Mouse (Mus musculus) neural tube, embryonic 11.5 days (tissue): ENCODE measurements around the gene Eif2ak2. TPM values are rescaled to one million over a fixed set of nuclear protein-coding genes. Genes with fewer than 3 reads are reported as not detected.

Experiments
- ATAC-seq: fragments of 200-750 bp; cut with Nextera tagmentation; 2 replicates; pipeline ENCODE4 v1.8.0; 2017; ENCODE audit warnings: moderate number of reproducible peaks, mild to moderate bottlenecking, moderate TSS enrichment, moderate library complexity; ENCODE audit not compliant: insufficient read depth, low FRiP score, low TSS enrichment
- DNase-seq: peaks from one replicate; pipeline ENCODE4 v3.0.0-alpha.2; 2015; ENCODE audit warnings: low spot score
- H3K27ac ChIP-seq: fragments of 300-500 bp; sonication (generic); 2 replicates; pipeline ENCODE4 v1.5.1; 2014; ENCODE audit warnings: low read depth, mild to moderate bottlenecking, low read length
- H3K27me3 ChIP-seq: fragments of 300-500 bp; sonication (generic); 2 replicates; pipeline ENCODE4 v1.6.1; 2014; ENCODE audit warnings: mild to moderate bottlenecking, low read length, mixed read lengths; ENCODE audit not compliant: control insufficient read depth, insufficient read depth
- H3K36me3 ChIP-seq: fragments of 300-500 bp; sonication (generic); 2 replicates; pipeline ENCODE4 v1.6.1; 2014; ENCODE audit warnings: mild to moderate bottlenecking, low read length, moderate library complexity, mixed read lengths; ENCODE audit not compliant: control insufficient read depth, insufficient read depth
- H3K4me1 ChIP-seq: fragments of 300-500 bp; sonication (generic); 2 replicates; pipeline ENCODE4 v1.6.1; 2014; ENCODE audit warnings: low read length, mixed read lengths; ENCODE audit not compliant: control insufficient read depth, insufficient read depth
- H3K4me2 ChIP-seq: fragments of 300-500 bp; sonication (generic); 2 replicates; pipeline ENCODE4 v1.6.1; 2014; ENCODE audit warnings: low read depth, mild to moderate bottlenecking, moderate library complexity
- H3K4me3 ChIP-seq: fragments of 300-500 bp; sonication (generic); 2 replicates; pipeline ENCODE4 v1.5.1; 2014; ENCODE audit warnings: low read depth, low read length
- H3K9ac ChIP-seq: fragments of 300-500 bp; sonication (generic); 2 replicates; pipeline ENCODE4 v1.6.1; 2014; ENCODE audit warnings: mild to moderate bottlenecking, low read length
- H3K9me3 ChIP-seq: fragments of 300-500 bp; sonication (generic); 2 replicates; pipeline ENCODE4 v1.6.1; 2016; ENCODE audit warnings: low read length; ENCODE audit not compliant: control insufficient read depth
- WGBS: fragments of 180-500 bp; shearing (Covaris S2); extraction: QIAGEN DNeasy Blood & Tissue Kit; methylation state at CpG from one replicate; pipeline ENCODE4 v1.1.7; 2014; 5-methylcytosine and 5-hydroxymethylcytosine counted together
- polyA plus RNA-seq: library from polyadenylated mRNA; unstranded; fragments of >200 nt; fragmentation: Nextera tagmentation; extraction: Ambion mirVana; gene quantifications from 2 replicates; pipeline ENCODE4 v1.2.1, GENCODE M21; 2014

The Eif2ak2 gene
- polyA plus RNA-seq: 3.2 and 3.3 TPM in 2 replicates

DNA sequence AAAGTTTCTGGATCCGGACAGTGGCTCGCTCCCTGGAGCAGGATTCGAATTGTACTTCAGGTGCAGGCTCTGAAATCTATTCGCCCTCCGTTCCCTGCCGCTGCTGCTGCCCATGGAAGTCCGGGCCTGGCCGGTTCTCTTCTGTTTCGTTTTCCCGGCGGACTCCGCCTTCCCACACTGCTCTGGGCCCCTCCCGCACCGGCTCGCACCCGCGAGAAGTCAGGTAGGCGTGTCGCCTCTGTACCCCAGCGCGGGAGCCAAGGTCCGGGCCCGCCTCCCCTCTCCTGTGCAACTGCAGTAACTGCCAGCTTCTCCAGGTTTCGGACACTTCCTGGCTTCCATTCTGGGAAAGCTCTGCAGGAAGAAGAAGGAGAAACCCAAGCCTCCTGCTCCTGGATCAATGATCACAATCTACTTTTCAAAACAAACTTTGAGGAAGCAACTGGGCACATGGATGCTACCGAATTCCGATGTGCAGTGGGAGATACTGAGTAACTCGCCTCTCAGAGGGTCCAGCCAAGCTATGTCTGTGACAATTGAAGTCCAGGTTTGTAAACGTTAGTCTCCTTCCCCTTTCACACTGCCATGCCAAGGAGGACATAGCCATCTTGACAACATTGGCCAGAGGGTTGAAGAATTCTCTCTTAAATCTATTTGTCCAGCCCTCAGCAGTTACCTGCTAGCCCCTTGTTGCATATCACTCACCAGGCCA is at the start of gene Eif2ak2:
Gene Eif2ak2, minus strand, starts transcription at position 173 of the 712 bp plus-strand sequence.
- ATAC-seq (peak; percentile 80), DNase-seq (peak; percentile 78)
- no peaks in the 10 kb centered on the region; the same call in 1 of the 2 replicates for H3K36me3 ChIP-seq
- peaks cover 4% of the 10 kb centered on the region; the same call in 1 of the 2 replicates for H3K4me1 ChIP-seq
- WGBS: 3% methylated on average over 28 of the region's 28 CpGs
- H3K27ac ChIP-seq: no peak within 1 kb of the TSS
- no peaks in the 10 kb centered on the region for H3K27me3 ChIP-seq
- H3K9me3 ChIP-seq: no peaks in the 10 kb centered on the region
- H3K4me3 ChIP-seq: peak within 1 kb of the TSS; percentile 51
- H3K4me2 ChIP-seq: peak within 1 kb of the TSS; percentile 71
- H3K9ac ChIP-seq: peak within 1 kb of the TSS; percentile 61

DNA sequence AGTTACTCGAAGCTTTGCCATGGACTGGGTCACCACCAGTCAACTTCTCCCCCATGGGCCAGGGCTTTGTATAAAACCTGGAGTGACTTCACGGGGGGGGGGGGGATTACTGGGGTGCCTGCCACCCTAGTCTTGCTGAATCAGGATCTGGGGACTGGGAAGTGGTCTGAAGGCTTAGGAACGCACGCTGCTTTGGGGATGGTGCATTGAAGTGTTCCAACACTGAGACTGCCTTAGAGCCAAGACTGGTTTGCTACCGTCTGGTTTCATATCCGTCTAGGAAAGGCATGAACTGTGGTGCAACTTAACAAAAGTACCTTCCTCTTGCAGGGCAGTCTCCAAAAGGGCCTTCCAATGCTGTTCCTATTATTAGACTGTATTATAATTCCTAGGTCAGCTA is 35.3 kb upstream of the Eif2ak2 start:
- H3K9ac ChIP-seq: no peak overlapping the region
- H3K36me3 ChIP-seq: peaks cover 9% of the 10 kb centered on the region
- 53% methylated on average over 6 of the region's 6 CpGs for WGBS
- DNase-seq (no peak), ATAC-seq (no peak)
- H3K4me3 ChIP-seq: no peak overlapping the region
- H3K9me3 ChIP-seq: no peaks in the 10 kb centered on the region
- no peaks in the 10 kb centered on the region for H3K27me3 ChIP-seq
- H3K27ac ChIP-seq: no peak overlapping the region
- H3K4me1 ChIP-seq: peaks cover 3% of the 10 kb centered on the region; the same call in 1 of the 2 replicates
- H3K4me2 ChIP-seq: no peak overlapping the region

DNA sequence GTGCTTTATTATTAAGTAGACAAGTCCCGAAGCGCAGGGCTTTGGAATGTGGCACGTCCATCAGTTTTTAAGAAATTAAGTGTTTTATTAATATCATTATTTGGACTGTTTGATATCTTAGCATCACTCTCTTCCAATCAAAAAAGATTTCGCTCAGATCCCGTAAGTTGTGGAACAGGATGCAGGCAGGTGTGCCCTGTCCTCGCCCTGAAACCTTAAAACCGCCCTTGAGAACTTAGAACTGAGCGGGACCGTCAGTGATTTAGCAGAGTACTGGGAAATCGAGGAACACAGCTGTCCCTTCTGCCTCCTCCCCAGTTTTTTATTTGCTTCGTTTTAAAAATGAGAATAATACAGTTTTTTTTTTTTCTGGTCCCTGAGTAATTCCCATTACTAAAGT is 34.5 kb upstream of the Eif2ak2 start:
- DNase-seq (no peak), ATAC-seq (no peak)
- peaks cover 3% of the 10 kb centered on the region; the same call in 1 of the 2 replicates for H3K4me1 ChIP-seq
- peak overlapping the region; percentile 61 for H3K4me2 ChIP-seq
- WGBS: 4% methylated on average over 11 of the region's 11 CpGs
- H3K4me3 ChIP-seq: peak overlapping the region; percentile 63
- H3K36me3 ChIP-seq: peaks cover 9% of the 10 kb centered on the region
- H3K9me3 ChIP-seq: no peaks in the 10 kb centered on the region
- H3K27ac ChIP-seq: 0 out of 2 replicates have a peak overlapping the region, but pooled peaks have one; percentile 65
- peak overlapping the region; percentile 80 for H3K9ac ChIP-seq
- H3K27me3 ChIP-seq: no peaks in the 10 kb centered on the region

DNA sequence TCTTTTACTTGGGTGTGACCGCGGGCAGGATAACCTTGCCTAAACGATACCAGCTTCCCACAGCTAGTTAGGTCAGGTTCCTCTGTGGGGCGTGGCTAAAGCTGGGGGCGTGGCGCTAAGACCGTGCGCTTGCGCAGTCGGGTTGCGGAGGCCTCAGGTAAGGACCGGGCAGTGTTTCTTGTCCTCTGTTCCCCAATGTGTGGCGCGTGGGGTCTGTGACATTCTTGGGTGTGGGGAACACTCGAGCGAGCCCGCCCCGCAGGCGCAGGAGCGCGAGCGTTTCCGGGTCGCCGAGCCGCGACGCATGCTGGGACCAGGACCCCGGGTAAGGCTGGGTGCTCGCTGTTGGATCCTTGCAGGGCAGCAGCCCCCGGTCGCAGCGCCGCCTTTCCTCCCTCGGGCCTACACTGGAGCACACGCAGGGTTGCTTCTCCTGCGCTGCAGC is 34.0 kb upstream of the Eif2ak2 start, which contains the start of gene Cebpzos:
Gene Cebpzos, plus strand, starts transcription at position 132 of the 445 bp plus-strand sequence.
- Histone ChIP-seq H3K4me2 (peak within 1 kb of the TSS; percentile 61), H3K36me3 (peaks cover 9% of the 10 kb centered on the region), H3K4me3 (peak within 1 kb of the TSS; percentile 63), H3K27me3 (no peaks in the 10 kb centered on the region), H3K27ac (0 out of 2 replicates have a peak within 1 kb of the TSS, but pooled peaks have one; percentile 65), H3K4me1 (peaks cover 3% of the 10 kb centered on the region; the same call in 1 of the 2 replicates), H3K9me3 (no peaks in the 10 kb centered on the region), H3K9ac (peak within 1 kb of the TSS; percentile 80)
- 0% methylated on average over 37 of the region's 37 CpGs for WGBS
- DNase-seq: peak; percentile 90
- ATAC-seq: peak; percentile 87

DNA sequence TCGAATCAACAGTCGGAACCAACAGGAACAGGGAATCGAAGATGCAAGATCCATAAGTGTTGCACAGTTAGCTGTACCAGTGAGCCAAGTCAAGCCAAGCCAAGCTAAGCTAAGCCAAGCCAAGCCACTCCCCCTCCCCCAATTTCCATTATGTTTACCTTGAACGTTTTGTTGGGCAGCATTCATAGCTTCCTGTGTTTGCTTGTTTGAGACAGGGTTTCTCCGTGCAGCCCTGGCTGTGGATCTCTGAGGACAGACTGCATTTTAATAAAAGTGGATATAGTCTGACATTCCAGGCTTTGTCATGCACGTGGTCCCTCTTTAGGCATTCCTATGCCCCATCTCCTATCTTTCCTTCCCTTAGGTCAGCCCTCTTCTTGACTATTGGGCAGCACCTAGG is 33.4 kb upstream of the Eif2ak2 start:
- 57% methylated on average over 6 of the region's 6 CpGs for WGBS
- Histone ChIP-seq H3K27me3 (no peaks in the 10 kb centered on the region), H3K4me1 (peaks cover 3% of the 10 kb centered on the region; the same call in 1 of the 2 replicates), H3K4me2 (peak overlapping the region; percentile 61), H3K4me3 (peak overlapping the region; percentile 63), H3K9me3 (no peaks in the 10 kb centered on the region), H3K27ac (no peak overlapping the region), H3K9ac (peak overlapping the region; percentile 80), H3K36me3 (peaks cover 5% of the 10 kb centered on the region)
- DNase-seq (peak; percentile 20), ATAC-seq (0 out of 2 replicates have a peak, but pooled peaks have one; percentile 5)

DNA sequence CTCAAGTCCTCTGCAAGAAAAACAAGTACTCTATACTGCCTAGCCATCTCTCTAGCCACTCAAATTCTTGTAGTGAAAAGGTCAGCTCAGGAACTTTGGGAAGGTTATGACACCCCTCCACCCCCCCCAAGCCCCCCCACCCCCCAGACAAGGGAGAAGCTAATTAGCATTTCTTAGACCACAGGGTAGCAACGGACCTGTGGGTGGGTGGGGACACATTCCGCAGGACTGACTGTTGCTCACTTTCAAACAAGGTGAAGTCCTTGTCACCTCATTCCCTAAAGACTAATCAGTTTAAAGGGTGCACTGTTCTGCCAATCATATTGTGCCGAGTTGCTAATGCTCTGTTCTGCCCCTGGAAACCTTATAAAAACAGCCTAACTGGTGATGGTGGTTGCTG is 31.5 kb upstream of the Eif2ak2 start:
- Histone ChIP-seq H3K9ac (no peak overlapping the region), H3K4me1 (peaks cover 3% of the 10 kb centered on the region; the same call in 1 of the 2 replicates), H3K4me2 (no peak overlapping the region), H3K27ac (no peak overlapping the region), H3K9me3 (no peaks in the 10 kb centered on the region), H3K27me3 (no peaks in the 10 kb centered on the region), H3K4me3 (no peak overlapping the region), H3K36me3 (no peaks in the 10 kb centered on the region; the same call in 1 of the 2 replicates)
- ATAC-seq (no peak), DNase-seq (no peak)
- WGBS: 70% methylated on average over 3 of the region's 3 CpGs

DNA sequence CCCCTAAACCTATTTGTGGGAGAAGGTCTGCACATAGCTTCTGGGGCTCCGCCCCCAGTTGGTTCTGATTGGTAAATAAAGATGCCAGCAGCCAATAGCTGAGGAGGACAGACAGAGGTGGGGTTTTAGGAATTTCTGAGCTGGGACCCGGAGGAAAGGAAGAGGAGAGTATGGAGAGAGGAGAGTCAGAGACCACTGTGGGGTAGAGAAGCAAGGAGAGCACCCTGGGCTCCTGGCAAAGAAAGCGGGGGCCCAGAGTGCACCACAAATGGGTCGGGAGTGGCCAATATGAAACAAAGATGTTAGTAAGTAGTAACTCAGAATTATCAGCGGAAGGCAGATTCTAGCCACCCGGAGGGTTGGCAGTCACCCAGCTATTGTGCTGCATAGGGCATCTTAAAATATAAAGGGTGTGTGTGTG is 30.5 kb upstream of the Eif2ak2 start:
- Histone ChIP-seq H3K4me3 (peak overlapping the region; percentile 22), H3K36me3 (no peaks in the 10 kb centered on the region), H3K27ac (no peak overlapping the region), H3K9ac (peak overlapping the region; percentile 18; the same call in 1 of the 2 replicates), H3K9me3 (no peaks in the 10 kb centered on the region), H3K4me2 (peak overlapping the region; percentile 31), H3K4me1 (peaks cover 3% of the 10 kb centered on the region; the same call in 1 of the 2 replicates), H3K27me3 (no peaks in the 10 kb centered on the region)
- peak; percentile 52; the same call in 1 of the 2 replicates for ATAC-seq
- peak; percentile 36 for DNase-seq
- WGBS: 38% methylated on average over 6 of the region's 6 CpGs

DNA sequence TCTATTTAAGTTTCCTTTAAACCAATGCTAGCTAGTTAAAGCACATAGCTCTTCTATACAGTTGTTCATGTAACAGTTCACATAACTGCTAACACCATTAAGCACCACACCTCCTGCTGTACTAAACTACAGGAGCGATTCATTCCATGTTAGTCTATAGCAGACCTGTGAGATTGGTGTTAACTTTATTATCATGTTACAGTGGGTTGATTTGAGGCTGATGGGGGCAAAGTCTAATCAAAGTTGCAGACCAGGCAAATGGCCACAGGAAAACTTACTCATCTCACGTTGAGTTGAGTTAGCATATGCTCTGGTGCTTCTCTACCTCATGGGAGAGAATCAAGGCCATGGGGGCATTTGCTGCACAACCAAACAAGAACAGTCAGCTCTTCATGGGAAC is 27.0 kb upstream of the Eif2ak2 start:
- ATAC-seq: no peak
- H3K36me3 ChIP-seq: no peaks in the 10 kb centered on the region
- no peaks in the 10 kb centered on the region for H3K9me3 ChIP-seq
- no peaks in the 10 kb centered on the region for H3K27me3 ChIP-seq
- no peak overlapping the region for H3K27ac ChIP-seq
- H3K4me2 ChIP-seq: no peak overlapping the region
- WGBS: 83% methylated on average over 2 of the region's 2 CpGs
- no peak overlapping the region for H3K4me3 ChIP-seq
- no peak overlapping the region for H3K9ac ChIP-seq
- no peak for DNase-seq
- H3K4me1 ChIP-seq: no peaks in the 10 kb centered on the region
